Mouse (Mus musculus) retina, postnatal 1 day (tissue): ENCODE measurements around the gene Hip1r.
A peak's percentile ranks its signal among the peaks of the same experiment; 100 is the strongest.

Experiments used
- DNase-seq: peaks from one replicate; pipeline ENCODE4 v3.0.0-alpha.2; 2012

Hip1r gene

DNA sequence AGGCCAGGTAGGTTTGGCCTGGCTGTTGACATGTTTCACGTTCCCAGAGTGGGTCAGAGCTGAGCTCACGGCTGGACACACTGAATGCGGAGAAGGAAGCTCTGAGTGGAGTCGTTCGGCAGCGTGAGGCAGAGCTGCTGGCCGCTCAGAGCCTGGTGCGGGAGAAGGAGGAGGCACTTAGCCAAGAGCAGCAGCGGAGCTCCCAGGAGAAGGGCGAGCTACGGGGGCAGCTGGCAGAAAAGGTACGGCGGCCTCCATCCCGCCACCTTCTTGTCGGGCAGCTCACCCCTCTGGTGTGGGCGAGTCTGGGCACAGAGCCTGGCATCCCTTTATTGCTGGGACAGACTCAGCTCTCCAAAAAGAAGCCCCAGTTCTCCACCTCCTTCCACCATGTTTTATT lies 24.4 kb downstream of the Hip1r start:
- DNase-seq: peak; percentile 19

DNA sequence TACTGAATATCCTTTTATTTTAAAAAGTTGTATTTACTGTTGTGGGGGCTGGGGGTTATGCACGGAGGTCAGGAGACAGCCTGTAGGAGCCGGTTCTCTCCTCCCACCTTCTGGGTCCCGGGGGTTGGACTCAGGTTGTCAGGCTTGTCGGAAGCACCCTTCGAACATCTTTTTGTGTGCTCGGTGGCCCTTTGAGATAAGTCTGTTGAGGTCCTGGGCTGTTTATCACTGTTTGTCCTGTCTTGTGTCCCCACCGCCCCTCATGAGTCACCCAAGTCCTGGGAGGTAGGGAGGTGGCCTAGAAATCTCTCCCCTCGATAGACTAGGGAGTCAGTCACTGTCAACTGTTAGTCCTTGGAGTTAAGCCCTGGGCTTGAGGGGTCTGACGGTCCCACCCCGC lies 24.9 kb downstream of the Hip1r start:
- no peak for DNase-seq

DNA sequence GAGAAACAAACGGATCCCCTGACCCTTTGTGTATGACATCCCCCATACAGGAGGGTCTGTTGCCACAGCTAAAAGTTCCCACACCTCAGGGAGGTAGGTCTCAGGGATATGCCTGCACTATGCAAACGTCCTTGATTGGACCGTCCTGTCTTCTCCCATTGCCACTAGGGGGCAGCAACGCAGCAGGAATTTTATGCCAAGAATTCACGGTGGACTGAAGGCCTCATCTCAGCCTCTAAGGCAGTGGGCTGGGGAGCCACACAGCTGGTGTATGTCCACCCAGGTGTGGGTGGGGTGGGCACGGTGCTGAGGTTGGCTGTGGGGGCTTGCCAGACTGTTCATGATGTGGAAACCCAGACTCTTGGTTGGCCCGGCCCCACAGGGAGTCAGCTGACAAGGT lies 27.4 kb downstream of the Hip1r start:
- DNase-seq: peak; percentile 92

DNA sequence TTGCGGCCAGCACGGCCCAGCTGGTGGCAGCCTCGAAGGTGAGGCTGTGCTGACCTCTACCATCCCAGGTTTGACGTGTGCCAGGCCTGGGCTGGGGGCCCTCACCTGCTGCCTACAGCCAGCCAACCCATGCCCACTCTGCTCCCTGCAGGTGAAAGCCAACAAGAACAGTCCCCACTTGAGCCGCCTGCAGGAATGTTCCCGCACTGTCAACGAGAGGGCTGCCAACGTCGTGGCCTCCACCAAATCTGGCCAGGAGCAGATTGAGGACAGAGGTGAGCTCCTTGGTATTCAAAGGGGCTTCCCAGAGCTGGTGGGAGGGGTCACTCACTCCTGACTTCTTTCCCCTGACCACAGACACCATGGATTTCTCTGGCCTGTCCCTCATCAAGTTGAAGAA lies 27.8 kb downstream of the Hip1r start:
- DNase-seq: no peak

DNA sequence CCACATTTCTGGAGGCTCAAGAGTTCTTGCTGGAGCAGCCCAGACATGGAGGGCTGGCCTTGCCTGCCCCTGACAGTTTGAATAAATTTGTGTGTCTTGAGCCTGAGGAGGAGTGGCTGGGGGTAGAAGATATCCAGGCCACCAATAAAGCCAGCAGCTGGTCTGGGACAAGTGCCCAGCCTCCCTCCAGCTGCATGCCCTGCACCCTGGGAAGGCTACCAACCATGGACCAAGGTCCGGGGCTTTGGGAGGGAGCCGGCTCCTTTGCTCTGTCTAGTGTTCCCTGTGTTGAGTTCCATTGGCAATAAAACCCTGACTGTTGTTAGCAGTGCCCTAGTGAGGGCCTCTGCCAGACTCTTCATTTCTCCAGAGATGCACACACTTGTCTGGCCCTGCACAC lies 29.4 kb downstream of the Hip1r start:
- peak; percentile 33 for DNase-seq

DNA sequence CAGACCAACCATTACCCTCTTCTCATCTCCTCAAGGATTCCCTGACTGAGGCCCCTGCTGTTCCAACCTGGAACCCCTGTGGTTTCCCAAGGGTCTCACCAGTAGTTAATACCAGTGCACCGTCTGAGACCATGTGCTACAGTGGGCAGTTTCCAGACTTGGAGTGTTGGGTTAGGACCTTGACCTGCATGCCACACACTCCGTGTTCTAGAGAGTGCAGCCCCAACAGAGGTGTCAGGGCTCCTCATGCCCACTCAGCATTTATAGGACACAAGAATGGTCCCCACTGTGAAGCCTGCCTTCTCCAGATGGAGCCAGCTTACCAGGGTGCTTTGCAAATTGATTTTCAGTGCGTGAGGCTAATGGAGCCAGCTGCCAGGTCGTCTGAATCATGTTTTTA lies 29.9 kb downstream of the Hip1r start:
- DNase-seq: peak; percentile 16

DNA sequence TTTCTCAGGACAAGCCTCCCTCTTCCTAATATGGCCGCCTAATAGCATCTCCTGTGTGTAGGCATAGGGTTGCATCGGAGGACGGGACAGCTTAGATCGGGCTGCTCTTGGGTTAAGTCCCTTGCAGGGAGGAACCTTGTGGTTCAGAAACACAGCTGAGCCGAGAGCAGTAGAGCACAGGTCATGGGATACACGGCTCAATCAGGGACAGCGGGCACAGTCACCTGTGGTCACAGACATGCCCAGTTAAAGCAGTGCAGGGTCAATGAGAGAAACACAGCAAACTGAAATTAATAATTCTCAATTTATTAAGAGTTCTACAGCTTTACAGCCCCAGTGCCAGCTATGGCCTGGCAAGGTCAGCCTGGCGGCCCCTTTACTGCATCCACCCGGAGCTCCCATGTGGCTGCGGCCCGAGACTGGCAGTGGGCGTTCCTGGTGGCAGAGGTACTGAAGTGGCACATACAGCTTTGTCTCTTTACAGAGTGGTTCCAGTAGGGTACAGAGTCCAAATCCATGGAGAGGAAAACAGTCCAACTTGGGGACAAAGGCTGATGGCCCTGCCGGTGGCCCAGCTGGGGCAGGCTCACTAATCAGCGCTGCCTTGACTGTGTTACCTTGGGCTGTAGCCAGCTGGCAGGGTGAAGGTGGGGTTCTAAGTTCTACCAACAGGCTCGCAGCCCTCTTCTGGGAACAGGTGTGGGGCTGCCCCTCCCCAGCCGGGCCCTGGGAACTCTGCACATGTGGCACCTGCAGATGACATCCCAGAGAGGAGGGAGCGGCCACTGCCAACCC lies 31.1 kb downstream of the Hip1r start:
- no peak for DNase-seq

DNA sequence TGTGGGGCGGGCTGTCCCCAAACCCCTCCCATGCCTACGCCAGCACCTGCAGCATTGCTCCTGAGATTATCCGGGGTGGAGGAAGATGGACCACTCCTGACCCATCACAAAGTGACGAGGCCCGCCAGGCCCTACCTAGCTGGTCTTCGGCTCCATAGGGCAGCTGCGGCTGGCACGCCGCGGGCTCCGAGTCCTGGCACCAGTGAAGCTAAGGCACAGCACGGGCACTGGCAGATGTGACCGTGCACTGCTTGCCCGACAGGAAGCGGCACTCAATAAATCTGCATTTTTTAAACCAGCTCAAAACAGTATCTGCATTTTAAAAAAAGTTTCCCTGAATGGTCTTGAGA lies 31.7 kb downstream of the Hip1r start:
- no peak for DNase-seq

DNA sequence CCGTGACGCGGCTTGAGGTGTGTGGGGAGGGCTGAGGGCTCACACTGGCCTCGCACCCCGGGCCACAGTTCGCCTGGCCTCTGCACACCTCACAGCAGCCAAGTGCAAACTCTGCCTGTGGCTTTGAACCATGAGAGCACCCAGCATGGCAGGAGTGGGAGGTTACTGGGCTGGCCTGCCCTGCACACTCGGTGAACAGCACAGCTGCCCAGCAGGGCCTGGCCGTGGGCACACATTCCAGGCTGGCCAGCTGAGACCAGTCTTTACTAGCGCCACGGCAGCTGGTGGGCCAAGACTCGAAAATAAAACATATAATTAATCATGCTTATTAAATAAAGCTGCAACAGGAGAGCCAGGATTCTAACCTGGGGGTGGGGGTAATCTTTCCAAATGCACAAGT lies 32.2 kb downstream of the Hip1r start:
- DNase-seq: no peak

DNA sequence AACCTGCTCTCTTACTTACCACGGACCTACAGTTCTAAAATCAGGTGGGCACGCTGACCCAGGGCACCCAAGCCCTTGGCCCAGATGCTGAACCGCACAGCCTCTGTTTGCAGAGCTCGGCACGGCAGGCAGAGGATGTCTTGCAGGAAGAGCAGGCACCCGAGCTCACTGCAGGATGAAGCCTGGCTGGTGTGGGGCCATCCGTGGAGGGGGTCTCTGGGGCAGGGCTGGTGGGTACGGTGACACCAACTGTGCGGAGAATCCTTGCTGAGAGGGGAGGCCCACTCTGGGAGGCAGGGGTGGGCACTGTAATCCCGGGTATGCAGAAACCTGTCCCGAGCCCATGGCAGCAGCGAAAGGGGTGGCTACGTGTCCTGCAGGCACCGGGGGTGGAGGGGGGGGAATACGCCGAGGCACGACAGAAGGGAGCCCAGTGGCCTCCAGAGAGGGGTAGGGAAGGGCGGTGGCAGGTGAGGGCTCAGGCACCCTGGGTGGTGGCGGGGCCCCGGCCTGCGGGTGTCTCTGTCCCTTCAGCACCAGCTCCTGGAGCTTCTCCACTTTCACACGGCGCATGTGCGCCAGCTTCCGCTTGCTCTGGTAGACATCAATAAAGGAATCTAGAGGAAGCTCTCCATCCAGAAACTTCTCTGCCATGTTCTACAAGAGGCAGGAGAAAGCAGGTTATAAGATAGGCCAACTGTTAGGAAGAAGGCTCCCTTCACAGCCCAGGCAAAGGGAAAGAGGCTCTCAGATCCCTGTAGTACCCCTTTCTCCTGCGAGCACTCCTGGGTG lies 32.9 kb downstream of the Hip1r start:
- no peak for DNase-seq

DNA sequence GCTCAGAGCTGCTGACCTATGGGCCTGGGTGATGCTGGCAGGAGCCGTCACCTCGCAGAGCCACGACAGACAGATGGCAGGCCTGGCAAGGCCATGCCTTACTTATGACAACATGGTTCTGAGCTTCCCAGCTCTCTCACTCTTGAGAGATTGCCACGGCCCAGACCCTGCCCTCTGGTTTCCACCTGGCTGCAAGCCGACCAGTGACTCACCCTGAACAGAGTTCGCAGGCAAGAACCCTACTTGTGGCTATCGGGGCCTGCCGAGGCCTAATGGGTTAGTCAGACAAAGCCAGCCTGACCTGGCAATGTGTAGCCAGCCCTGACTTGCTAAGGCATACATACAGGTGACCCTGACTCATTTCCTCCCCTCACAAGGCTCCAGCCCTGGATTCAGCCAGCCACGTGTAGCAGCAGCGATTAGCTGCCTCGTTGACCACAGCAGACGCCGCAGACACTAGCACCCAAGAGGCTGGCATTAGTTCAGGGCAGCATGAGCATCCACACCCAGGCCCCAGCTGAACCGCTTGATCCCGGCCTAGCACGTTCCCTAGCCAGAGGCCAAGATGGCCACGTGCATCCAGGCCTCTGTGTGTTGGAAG lies 33.6 kb downstream of the Hip1r start:
- DNase-seq: no peak

DNA sequence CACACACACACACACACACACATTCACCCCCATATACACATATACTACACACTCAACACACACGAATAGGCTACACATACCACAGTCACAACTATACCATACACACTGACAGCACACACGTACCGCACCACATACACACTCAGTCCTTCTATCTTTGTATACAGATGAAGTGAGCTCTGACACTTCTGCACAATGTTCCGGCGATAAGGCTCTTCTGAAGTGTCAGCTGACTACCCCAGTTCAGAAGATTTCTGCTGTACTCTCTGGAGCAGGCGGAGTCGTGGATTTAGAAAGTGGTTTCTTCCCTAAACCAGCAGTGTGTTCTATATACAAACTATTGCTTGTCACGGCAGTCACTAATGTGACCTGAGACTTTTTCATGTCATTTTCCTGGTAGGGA lies 36.6 kb downstream of the Hip1r start:
- DNase-seq: no peak

DNA sequence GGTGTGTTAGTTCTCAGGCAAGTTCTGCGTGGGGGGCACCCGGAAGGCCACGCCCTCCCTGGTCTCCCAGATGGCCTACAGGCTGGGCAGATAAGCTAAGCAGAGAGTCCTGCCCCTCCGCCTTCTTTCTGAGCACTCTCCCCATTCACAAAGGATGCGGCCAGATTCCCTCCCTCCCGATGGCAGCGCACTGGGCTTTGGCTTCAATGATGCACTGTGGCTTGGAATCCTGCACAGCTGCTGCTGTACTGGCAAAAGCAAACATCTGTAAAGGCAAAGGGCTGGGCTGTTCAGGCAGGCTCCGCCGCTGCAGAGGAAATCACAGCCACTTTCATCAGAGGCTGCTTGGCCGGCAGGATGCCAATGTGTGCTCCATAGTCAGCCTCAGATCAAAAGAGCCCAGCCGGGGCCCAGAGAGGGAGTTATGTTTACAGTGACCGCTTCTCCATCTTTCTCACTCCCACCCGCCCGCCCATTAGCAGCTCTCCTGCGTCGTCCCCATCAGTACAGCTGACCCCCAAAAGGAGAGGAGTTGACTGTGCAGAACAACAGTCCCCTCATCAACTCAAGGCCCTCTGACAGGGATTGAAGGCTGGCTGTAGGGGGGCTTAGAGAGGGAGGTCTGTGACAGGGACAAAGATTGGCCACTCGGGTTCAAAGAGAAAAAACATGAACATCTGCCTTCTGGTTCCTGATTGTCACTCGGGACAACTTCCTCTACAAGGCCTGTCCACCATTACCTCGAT lies 37.7 kb downstream of the Hip1r start:
- peak; percentile 79 for DNase-seq

DNA sequence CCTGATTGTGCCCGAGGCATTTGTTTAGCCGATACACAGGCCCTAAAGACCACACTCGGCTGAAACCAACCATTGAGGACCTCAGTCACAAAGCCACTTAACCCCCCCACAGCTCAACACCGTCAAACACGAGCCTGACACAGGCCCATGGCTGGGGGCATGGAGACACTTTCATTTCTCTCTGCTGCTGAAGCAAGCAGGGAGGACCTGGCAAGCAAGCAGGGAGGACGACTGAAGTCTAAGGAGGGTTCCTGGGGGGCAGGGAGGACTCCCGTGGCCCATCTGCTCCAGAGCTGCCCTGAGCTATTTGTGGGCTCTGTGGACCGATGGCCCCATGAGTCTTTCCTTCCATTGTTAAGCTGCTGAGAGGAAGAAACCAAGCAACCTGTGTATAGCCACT lies 38.5 kb downstream of the Hip1r start:
- peak; percentile 43 for DNase-seq

DNA sequence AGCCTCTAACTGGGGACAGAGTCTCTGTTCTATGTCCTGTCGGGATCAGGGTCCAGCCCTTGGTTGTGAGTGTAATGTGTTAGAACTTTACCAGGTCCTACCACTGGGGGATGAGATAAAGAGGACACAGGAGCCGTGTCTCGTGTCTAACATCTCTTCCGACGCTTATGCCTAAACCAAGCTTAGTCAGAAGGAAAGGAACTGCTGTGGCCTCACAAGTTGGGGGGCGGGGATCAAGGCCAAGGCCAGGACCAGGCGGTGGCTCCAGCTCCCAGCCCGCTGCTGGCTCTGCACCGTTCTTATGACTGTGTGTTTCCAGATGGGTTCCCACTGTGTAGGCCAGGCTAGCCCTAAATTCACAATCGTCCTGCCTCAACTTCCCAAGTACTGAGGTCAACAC lies 39.5 kb downstream of the Hip1r start:
- DNase-seq: no peak

DNA sequence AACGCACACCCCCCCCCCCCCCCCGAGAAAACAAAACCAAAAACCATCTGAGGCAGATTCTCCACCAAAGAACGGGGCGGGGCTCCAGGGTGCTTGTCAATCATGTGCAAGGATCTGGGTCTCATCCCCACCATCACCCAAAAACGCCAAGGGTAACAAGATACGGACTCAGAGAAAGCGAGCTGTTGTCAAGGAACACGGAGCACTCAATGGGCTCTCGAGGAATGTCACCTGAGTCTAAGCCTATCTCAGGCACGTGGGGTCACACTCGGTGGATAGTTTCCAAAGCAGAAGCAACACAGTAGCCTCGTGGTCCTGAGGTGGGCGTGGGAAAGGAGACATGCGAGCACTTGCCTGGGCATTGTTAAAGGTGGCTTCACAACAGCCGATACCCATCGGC lies 40.3 kb downstream of the Hip1r start:
- DNase-seq: no peak

DNA sequence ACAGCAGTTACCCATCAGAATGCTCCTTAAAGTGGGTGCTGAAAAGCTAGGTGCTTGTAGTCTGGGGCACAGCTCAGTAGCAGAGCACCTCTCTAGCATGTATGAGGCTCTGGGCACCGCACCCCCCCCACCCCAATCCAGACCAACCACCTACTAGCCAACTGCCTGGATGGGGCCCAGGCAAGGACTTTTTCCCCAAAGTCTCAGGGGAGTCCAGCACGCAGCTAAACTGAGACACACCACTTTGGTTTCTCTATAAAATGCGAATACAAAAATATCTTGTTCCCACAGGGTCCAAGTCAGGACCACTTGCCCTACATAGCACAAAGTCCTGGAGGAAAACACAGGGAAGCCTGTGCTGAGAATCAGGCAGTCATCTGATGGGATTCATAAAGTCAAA lies 40.8 kb downstream of the Hip1r start:
- DNase-seq: no peak

DNA sequence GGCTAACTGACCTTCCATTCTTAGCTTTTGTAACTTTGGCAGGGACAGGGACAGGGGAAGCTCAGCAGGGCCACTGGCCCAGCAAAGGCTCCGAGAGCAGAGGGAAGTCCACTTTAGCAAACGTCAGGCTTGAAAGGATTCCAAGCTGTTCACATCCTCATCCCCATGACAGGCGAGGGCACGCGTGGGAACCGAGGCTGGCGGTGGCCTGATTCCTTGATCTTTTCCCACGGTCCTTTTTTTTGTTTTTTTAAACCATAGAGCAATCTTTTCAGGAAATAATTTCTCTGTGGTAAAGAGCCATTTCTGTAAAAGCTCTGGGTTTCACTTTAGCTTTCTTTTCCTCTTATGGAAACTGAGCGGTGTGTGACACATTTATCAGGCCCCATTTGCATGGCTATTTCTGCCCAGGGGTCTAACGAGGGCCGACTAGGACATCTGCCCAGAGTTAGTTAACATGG lies 41.4 kb downstream of the Hip1r start:
- peak; percentile 56 for DNase-seq

DNA sequence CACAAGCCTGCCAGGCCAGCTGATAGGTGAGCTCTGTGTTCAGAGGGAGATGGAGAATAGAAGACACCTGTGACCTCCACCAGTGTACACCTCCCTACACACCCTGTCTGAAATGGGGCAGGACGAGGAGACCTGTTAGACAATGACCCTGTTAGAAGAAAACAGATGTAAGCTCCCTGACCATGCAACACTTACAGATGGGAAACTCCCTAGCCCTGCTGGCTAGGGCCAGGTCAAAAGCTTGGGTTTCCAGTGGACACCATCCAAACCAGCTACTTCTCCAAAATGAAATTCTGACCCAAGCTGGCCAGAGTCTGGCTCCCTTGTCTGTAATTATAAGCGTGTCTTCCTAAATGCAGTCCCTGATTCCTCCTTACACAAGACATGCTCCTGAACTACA lies 42.3 kb downstream of the Hip1r start:
- DNase-seq: no peak

DNA sequence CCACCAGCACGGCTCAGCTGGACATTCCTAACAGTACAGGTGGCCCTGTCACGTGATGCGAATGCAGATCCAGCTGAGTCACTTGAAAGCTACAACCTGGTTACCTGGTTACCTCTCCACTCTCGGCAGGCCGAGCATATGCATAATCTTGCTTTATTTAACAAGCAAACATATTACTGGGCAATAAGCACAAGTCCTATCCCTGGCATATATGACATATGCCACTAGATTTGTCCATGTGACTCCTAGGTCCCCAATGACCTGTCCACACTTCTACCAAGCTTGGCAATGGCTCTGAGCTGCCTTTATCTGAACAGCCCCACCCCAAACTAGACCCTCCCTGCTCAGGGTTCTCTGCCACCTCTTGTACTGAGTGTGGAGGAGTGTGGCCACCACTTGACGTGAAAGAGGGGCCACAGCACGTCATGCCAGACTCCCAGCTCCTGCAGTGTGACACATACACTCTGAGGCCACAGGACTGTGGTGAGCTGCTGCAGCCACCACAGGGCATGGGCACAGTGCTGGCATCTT lies 42.9 kb downstream of the Hip1r start:
- no peak for DNase-seq

DNA sequence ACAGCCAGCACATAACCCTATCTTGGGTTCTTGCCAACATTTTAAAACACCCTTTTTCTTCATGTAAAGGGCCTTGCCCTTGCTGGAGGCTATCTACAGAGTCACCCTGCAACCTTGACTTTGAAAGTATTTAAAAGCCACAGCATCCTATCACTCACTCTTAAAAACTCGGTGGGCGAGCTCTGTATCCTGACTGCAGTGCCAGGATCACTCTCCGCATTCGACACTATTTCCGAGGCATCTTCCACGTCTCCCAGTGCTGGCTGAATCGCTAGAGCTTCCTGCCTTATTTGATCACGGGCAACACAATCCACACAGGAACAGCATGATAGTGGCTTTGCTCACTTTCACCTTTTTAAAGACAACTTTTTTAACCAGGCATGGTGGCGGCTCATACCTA lies 44.5 kb downstream of the Hip1r start:
- DNase-seq: no peak

DNA sequence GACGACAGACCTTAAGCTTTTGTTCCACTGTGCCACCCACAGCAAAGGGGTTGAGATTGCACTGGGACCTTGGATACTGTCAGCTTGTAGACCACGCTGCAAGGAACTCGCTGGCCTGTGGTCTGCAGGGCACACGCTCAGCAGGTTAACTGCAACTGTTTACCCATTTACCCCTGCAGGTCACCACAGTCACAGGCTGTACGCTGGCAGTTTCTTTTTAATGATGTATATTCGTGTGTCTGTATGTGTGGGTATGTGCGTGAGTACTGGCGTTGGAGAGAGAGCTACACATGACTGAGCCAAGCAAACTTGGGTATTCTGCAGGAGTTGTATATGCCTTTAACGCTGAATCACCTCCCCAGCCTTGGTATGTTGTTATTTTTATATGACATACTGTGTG lies 45.2 kb downstream of the Hip1r start:
- DNase-seq: no peak
